Mouse (Mus musculus) hindbrain, embryonic 11.5 days (tissue): ENCODE data around the gene BC030499. TPM values are rescaled to one million over a fixed set of nuclear protein-coding genes. Genes with fewer than 3 reads are reported as not detected.

Experiments
- ATAC-seq: fragments of 200-750 bp; cut with Nextera tagmentation; 2 replicates; pipeline ENCODE4 v1.8.0; 2017; ENCODE audit warnings: mild to moderate bottlenecking, moderate TSS enrichment, moderate library complexity; ENCODE audit not compliant: low FRiP score
- DNase-seq: peaks from one replicate; pipeline ENCODE4 v3.0.0-alpha.2; 2015; ENCODE audit warnings: low spot score
- H3K27ac ChIP-seq: fragments of 300-500 bp; sonication (generic); 2 replicates; pipeline ENCODE4 v1.5.1; 2014; ENCODE audit warnings: mild to moderate bottlenecking, low read depth, low read length
- H3K27me3 ChIP-seq: fragments of 300-500 bp; sonication (generic); 2 replicates; pipeline ENCODE4 v1.6.1; 2014; ENCODE audit warnings: mild to moderate bottlenecking, low read length, moderate library complexity, mixed read lengths; ENCODE audit not compliant: control insufficient read depth, insufficient read depth
- H3K36me3 ChIP-seq: fragments of 300-500 bp; sonication (generic); 2 replicates; pipeline ENCODE4 v1.6.1; 2014; ENCODE audit warnings: mild to moderate bottlenecking, low read length, moderate library complexity, mixed read lengths; ENCODE audit not compliant: control insufficient read depth, insufficient read depth
- H3K4me1 ChIP-seq: fragments of 300-500 bp; sonication (generic); replicated peaks from 2 replicates; pipeline ENCODE4 v1.6.1; 2014; ENCODE audit warnings: low read length, mixed read lengths; ENCODE audit not compliant: control insufficient read depth, insufficient read depth
- H3K4me2 ChIP-seq: fragments of 300-500 bp; sonication (generic); replicated peaks from 2 replicates; pipeline ENCODE4 v1.6.1; 2014; ENCODE audit warnings: mild to moderate bottlenecking, low read depth, low read length
- H3K4me3 ChIP-seq: fragments of 300-500 bp; sonication (generic); 2 replicates; pipeline ENCODE4 v1.5.1; 2014; ENCODE audit warnings: low read depth, low read length
- H3K9ac ChIP-seq: fragments of 300-500 bp; sonication (generic); 2 replicates; pipeline ENCODE4 v1.6.1; 2014; ENCODE audit warnings: low read depth, low read length
- H3K9me3 ChIP-seq: fragments of 300-500 bp; sonication (generic); 2 replicates; pipeline ENCODE4 v1.6.1; 2016; ENCODE audit warnings: low read length; ENCODE audit not compliant: control insufficient read depth
- WGBS: fragments of 180-500 bp; shearing (Covaris S2); extraction: QIAGEN DNeasy Blood & Tissue Kit; methylation state at CpG from one replicate; pipeline ENCODE4 v1.1.7; 2014; 5-methylcytosine and 5-hydroxymethylcytosine counted together
- polyA plus RNA-seq: library from polyadenylated mRNA; unstranded; fragments of >200 nt; fragmentation: Nextera tagmentation; extraction: Ambion mirVana; gene quantifications from 2 replicates; pipeline ENCODE4 v1.2.1, GENCODE M21; 2014

BC030499 gene
- polyA plus RNA-seq, 1 experiment from 2014 or later = 0.20 TPM

- no peaks in the 10 kb centered on the region for H3K9me3 ChIP-seq
- ATAC-seq (no peak), DNase-seq (no peak)
- no peak overlapping the region for H3K27ac ChIP-seq
- H3K4me3 ChIP-seq = no peak overlapping the region
- H3K36me3 ChIP-seq = peaks cover 26% of the 10 kb centered on the region
- H3K9ac ChIP-seq = no peak overlapping the region
- 88% methylated on average over 7 of the region's 7 CpGs for WGBS
- H3K4me2 ChIP-seq = no peak overlapping the region
- H3K27me3 ChIP-seq = no peaks in the 10 kb centered on the region
- H3K4me1 ChIP-seq = no peaks in the 10 kb centered on the region
These were observed 1.4 kb upstream of the BC030499 start for GRCm38 (mm10) chr11:78289146-78289763.

- DNase-seq = no peak
These were observed 3.9 kb downstream of the BC030499 start for GRCm38 (mm10) chr11:78294585-78294984.

GRCm38 (mm10) chr11:78300917-78301316, 10.3 kb downstream of the BC030499 start:
- Histone ChIP-seq H3K27ac (no peak overlapping the region), H3K4me1 (no peaks in the 10 kb centered on the region), H3K4me2 (peak overlapping the region; percentile 75), H3K9ac (0 out of 2 replicates have a peak overlapping the region, but pooled peaks have one; percentile 75), H3K36me3 (peaks cover 9% of the 10 kb centered on the region), H3K9me3 (no peaks in the 10 kb centered on the region), H3K4me3 (peak overlapping the region; percentile 79), H3K27me3 (no peaks in the 10 kb centered on the region)
- DNase-seq (no peak), ATAC-seq (0 out of 2 replicates have a peak, but pooled peaks have one; percentile 7)
- WGBS = 72% methylated on average over 7 of the region's 7 CpGs

More at GRCm38 (mm10) chr11:78294585-78294984, 3.9 kb downstream of the BC030499 start:
- no peak overlapping the region for H3K4me3 ChIP-seq
- no peaks in the 10 kb centered on the region for H3K4me1 ChIP-seq
- no peak overlapping the region for H3K9ac ChIP-seq
- no peak overlapping the region for H3K27ac ChIP-seq
- WGBS = 97% methylated on average over 6 of the region's 6 CpGs
- no peak overlapping the region for H3K4me2 ChIP-seq
- no peak for ATAC-seq
- H3K36me3 ChIP-seq = peaks cover 4% of the 10 kb centered on the region; the same call in 1 of the 2 replicates
- H3K9me3 ChIP-seq = no peaks in the 10 kb centered on the region
- H3K27me3 ChIP-seq = no peaks in the 10 kb centered on the region

GRCm38 (mm10) chr11:78301357-78302084, 10.9 kb downstream of the BC030499 start, which contains the start of gene Spag5:
Gene Spag5, plus strand, starts transcription at chr11:78301529.
- H3K9me3 ChIP-seq = no peaks in the 10 kb centered on the region
- H3K36me3 ChIP-seq = peaks cover 9% of the 10 kb centered on the region
- WGBS = under 1% methylated on average over 49 of the region's 49 CpGs
- H3K4me2 ChIP-seq = peak within 1 kb of the TSS; percentile 75
- ATAC-seq = peak; percentile 97
- peak within 1 kb of the TSS; percentile 75 for H3K9ac ChIP-seq
- peak within 1 kb of the TSS; percentile 79 for H3K4me3 ChIP-seq
- DNase-seq = peak; percentile 94
- H3K27me3 ChIP-seq = no peaks in the 10 kb centered on the region
- H3K4me1 ChIP-seq = no peaks in the 10 kb centered on the region
- 0 out of 2 replicates have a peak within 1 kb of the TSS, but pooled peaks have one; percentile 6 for H3K27ac ChIP-seq

- DNase-seq (no peak), ATAC-seq (no peak)
- no peaks in the 10 kb centered on the region for H3K27me3 ChIP-seq
- no peak overlapping the region for H3K4me2 ChIP-seq
- H3K36me3 ChIP-seq = peaks cover 9% of the 10 kb centered on the region
- no peak overlapping the region for H3K9ac ChIP-seq
- no peaks in the 10 kb centered on the region for H3K9me3 ChIP-seq
- 93% methylated on average over 4 of the region's 4 CpGs for WGBS
- H3K27ac ChIP-seq = no peak overlapping the region
- no peak overlapping the region for H3K4me3 ChIP-seq
- no peaks in the 10 kb centered on the region for H3K4me1 ChIP-seq
These were observed 14.6 kb downstream of the BC030499 start for GRCm38 (mm10) chr11:78305272-78305671.

- ATAC-seq = no peak
- Histone ChIP-seq H3K4me3 (no peak overlapping the region), H3K27me3 (no peaks in the 10 kb centered on the region), H3K27ac (no peak overlapping the region), H3K9me3 (no peaks in the 10 kb centered on the region), H3K9ac (no peak overlapping the region), H3K4me1 (no peaks in the 10 kb centered on the region), H3K4me2 (no peak overlapping the region), H3K36me3 (peaks cover 10% of the 10 kb centered on the region; the same call in 1 of the 2 replicates)
- 80% methylated on average over 8 of the region's 8 CpGs for WGBS
- DNase-seq = no peak
These were observed 20.3 kb downstream of the BC030499 start for GRCm38 (mm10) chr11:78310861-78311511.

GRCm38 (mm10) chr11:78313662-78314061, 23.0 kb downstream of the BC030499 start:
- ATAC-seq (no peak), DNase-seq (no peak)
- Histone ChIP-seq H3K27ac (no peak overlapping the region), H3K4me2 (no peak overlapping the region), H3K4me3 (no peak overlapping the region), H3K4me1 (no peaks in the 10 kb centered on the region), H3K9ac (no peak overlapping the region), H3K9me3 (no peaks in the 10 kb centered on the region), H3K27me3 (no peaks in the 10 kb centered on the region), H3K36me3 (peaks cover 17% of the 10 kb centered on the region)
- 100% methylated on average over 2 of the region's 2 CpGs for WGBS

- no peaks in the 10 kb centered on the region for H3K4me1 ChIP-seq
- no peak overlapping the region for H3K27ac ChIP-seq
- no peaks in the 10 kb centered on the region for H3K9me3 ChIP-seq
- no peaks in the 10 kb centered on the region for H3K27me3 ChIP-seq
- no peak overlapping the region for H3K4me2 ChIP-seq
- DNase-seq (no peak), ATAC-seq (no peak)
- H3K9ac ChIP-seq = no peak overlapping the region
- no peak overlapping the region for H3K4me3 ChIP-seq
- WGBS = 93% methylated on average over 2 of the region's 2 CpGs
- peaks cover 12% of the 10 kb centered on the region for H3K36me3 ChIP-seq
These were observed 27.8 kb downstream of the BC030499 start for GRCm38 (mm10) chr11:78318411-78318810.
